Mouse (Mus musculus): ENCODE measurements around the gene Atg9a. TPM values are rescaled to one million over a fixed set of nuclear protein-coding genes. Genes with fewer than 3 reads are reported as not detected.

Gene Atg9a
- total and polyA plus RNA-seq, 3 experiments: 4.4 to 15.6 (median 12.9) TPM

- no peak overlapping the region for H3K4me2 ChIP-seq (ENCODE audit: insufficient read depth, low read depth, poor library complexity, severe bottlenecking)
- H3K9me3 ChIP-seq (replicated peaks; ENCODE audit: low read length): no peaks in the 10 kb centered on the region
- no peak overlapping the region for H3K9ac ChIP-seq (ENCODE audit: insufficient read depth, low read depth)
- H3K36me3 ChIP-seq (replicated peaks in 1 of 2; ENCODE audit: control insufficient read depth in 1 of 2, insufficient read depth in 1 of 2, low read length in 1 of 2): no peaks in the 10 kb centered on the region
- no peak for TF ChIP-seq JUND (conservative IDR thresholded peaks at IDR 0.05; ENCODE audit: low read depth, low read length)
- no peak for TF ChIP-seq HCFC1 (IDR thresholded peaks at IDR 0.05; ENCODE audit: low read depth, low read length)
- TF ChIP-seq CTCF (conservative IDR thresholded peaks at IDR 0.05 in 1 of 2, IDR thresholded peaks at IDR 0.05 in 1 of 2; ENCODE audit: low read depth in 2 of 2, low read length in 2 of 2): no peak
- TF ChIP-seq ETS1 (conservative IDR thresholded peaks at IDR 0.05; ENCODE audit: low read depth, low read length): no peak
- TF ChIP-seq GABPA (IDR thresholded peaks at IDR 0.05; ENCODE audit: insufficient replicate concordance, low read depth, low read length): no peak
- no peak for TF ChIP-seq TBP (conservative IDR thresholded peaks at IDR 0.05; ENCODE audit: low read depth, low read length)
- no peak for TF ChIP-seq ZKSCAN1 (IDR thresholded peaks at IDR 0.05; ENCODE audit: borderline replicate concordance, low read depth, low read length)
- TF ChIP-seq MYC (IDR thresholded peaks at IDR 0.05; ENCODE audit: low read depth, low read length): no peak
- TF ChIP-seq POLR2A (IDR thresholded peaks at IDR 0.05; ENCODE audit: low read depth, low read length): no peak
- no peak for TF ChIP-seq RCOR1 (conservative IDR thresholded peaks at IDR 0.05; ENCODE audit: low read depth, low read length)
- no peak for TF ChIP-seq EP300 (IDR thresholded peaks at IDR 0.05; ENCODE audit: low read length)
- no peak for TF ChIP-seq JUN (IDR thresholded peaks at IDR 0.05; ENCODE audit: insufficient read depth, low read depth, low read length)
- TF ChIP-seq POLR2AphosphoS2 (IDR thresholded peaks at IDR 0.05; ENCODE audit: low read depth, low read length): no peak
- no peak for TF ChIP-seq NRF1 (IDR thresholded peaks at IDR 0.05; ENCODE audit: low read depth, low read length)
- TF ChIP-seq E2F4 (IDR thresholded peaks at IDR 0.05; ENCODE audit: insufficient replicate concordance, low read depth, low read length): no peak
- no peak for TF ChIP-seq BHLHE40 (IDR thresholded peaks at IDR 0.05; ENCODE audit: low read depth, low read length)
- TF ChIP-seq CHD1 (IDR thresholded peaks at IDR 0.05; ENCODE audit: low read depth, low read length): no peak
- no peak for TF ChIP-seq USF2 (conservative IDR thresholded peaks at IDR 0.05; ENCODE audit: low read depth, low read length)
- no peak for TF ChIP-seq NELFE (IDR thresholded peaks at IDR 0.05; ENCODE audit: low read depth, low read length)
- in situ Hi-C loops (cut with MboI; ENCODE audit: low pct_ligation_motif_present, low pct_unique_long_range_greater_than_20kb, low sequenced_read_pairs) (no loop called here), dilution Hi-C loops (cut with MboI; ENCODE audit: extremely low pct_ligation_motif_present, extremely low pct_unique_long_range_greater_than_20kb, low sequenced_read_pairs) (no loop called here)
- no peak overlapping the region for H3K27ac ChIP-seq (ENCODE audit: insufficient read depth, low read depth)
- DNase-seq (ENCODE audit: extremely low read depth): no peak
- no peaks in the 10 kb centered on the region for H3K79me2 ChIP-seq (replicated peaks; ENCODE audit: control insufficient read depth, extremely low read depth, insufficient read depth, poor library complexity, severe bottlenecking)
- no peak overlapping the region for H3K4me3 ChIP-seq (replicated peaks in 1 of 3; ENCODE audit: low read depth in 2 of 3, low read length in 2 of 3, poor library complexity in 1 of 3)
- peaks cover 6% of the 10 kb centered on the region for H3K27me3 ChIP-seq (replicated peaks)
- peaks cover 15 to 30% of the 10 kb centered on the region in 2 experiments for H3K4me1 ChIP-seq (ENCODE audit: control insufficient read depth in 1 of 2, insufficient read depth in 2 of 2)
Observed at GRCm38 (mm10) chr1:75225473-75225872, 33.5 kb upstream of the Atg9a start.

GRCm38 (mm10) chr1:75223532-75223931 is 31.5 kb upstream of the Atg9a start:
- H3K9me3 ChIP-seq (replicated peaks; ENCODE audit: low read length): peaks cover 2% of the 10 kb centered on the region
- peaks cover 4% of the 10 kb centered on the region for H3K27me3 ChIP-seq (replicated peaks)
- H3K4me2 ChIP-seq (ENCODE audit: insufficient read depth, low read depth, poor library complexity, severe bottlenecking): peak overlapping the region; percentile 55
- no peak overlapping the region for H3K4me3 ChIP-seq (replicated peaks in 1 of 3; ENCODE audit: low read depth in 2 of 3, low read length in 2 of 3, poor library complexity in 1 of 3)
- H3K36me3 ChIP-seq (replicated peaks in 1 of 2; ENCODE audit: control insufficient read depth in 1 of 2, insufficient read depth in 1 of 2, low read length in 1 of 2): no peaks in the 10 kb centered on the region
- TF ChIP-seq RAD21 (IDR thresholded peaks at IDR 0.05; ENCODE audit: low read depth, low read length) (no peak), ZKSCAN1 (IDR thresholded peaks at IDR 0.05; ENCODE audit: borderline replicate concordance, low read depth, low read length) (no peak), ETS1 (conservative IDR thresholded peaks at IDR 0.05; ENCODE audit: low read depth, low read length) (no peak), E2F4 (IDR thresholded peaks at IDR 0.05; ENCODE audit: insufficient replicate concordance, low read depth, low read length) (no peak), JUN (IDR thresholded peaks at IDR 0.05; ENCODE audit: insufficient read depth, low read depth, low read length) (no peak), POLR2A (IDR thresholded peaks at IDR 0.05; ENCODE audit: low read depth, low read length) (no peak; the same call in 1 of the 2 replicates), MAX (IDR thresholded peaks at IDR 0.05; ENCODE audit: low read length) (no peak), ZMIZ1 (IDR thresholded peaks at IDR 0.05; ENCODE audit: low read depth, low read length) (no peak), CHD1 (IDR thresholded peaks at IDR 0.05; ENCODE audit: low read depth, low read length) (no peak), ZNF384 (IDR thresholded peaks at IDR 0.05; ENCODE audit: low read depth, low read length) (no peak), MAZ (IDR thresholded peaks at IDR 0.05; ENCODE audit: low read depth, low read length) (no peak), KAT2A (IDR thresholded peaks at IDR 0.05; ENCODE audit: insufficient replicate concordance, low read length) (no peak), MEF2A (IDR thresholded peaks at IDR 0.05; ENCODE audit: borderline replicate concordance, low read depth, low read length) (0 out of 2 replicates have a peak, but pooled peaks have one; percentile 21), TBP (conservative IDR thresholded peaks at IDR 0.05; ENCODE audit: low read depth, low read length) (no peak), NRF1 (IDR thresholded peaks at IDR 0.05; ENCODE audit: low read depth, low read length) (no peak), IRF4 (IDR thresholded peaks at IDR 0.05; ENCODE audit: low read depth, low read length) (peak; percentile 84), RCOR1 (conservative IDR thresholded peaks at IDR 0.05; ENCODE audit: low read depth, low read length) (no peak), EP300 (IDR thresholded peaks at IDR 0.05; ENCODE audit: low read length) (peak; percentile 69), PAX5 (IDR thresholded peaks at IDR 0.05; ENCODE audit: low read length) (no peak), SMC3 (IDR thresholded peaks at IDR 0.05; ENCODE audit: low read depth, low read length) (no peak), ZC3H11A (IDR thresholded peaks at IDR 0.05; ENCODE audit: low read depth, low read length) (no peak), MYC (IDR thresholded peaks at IDR 0.05; ENCODE audit: low read depth, low read length) (no peak)
- H3K9ac ChIP-seq (ENCODE audit: insufficient read depth, low read depth): peak overlapping the region; percentile 75
- peak; percentile 47 for DNase-seq (ENCODE audit: extremely low read depth)
- H3K4me1 ChIP-seq (ENCODE audit: control insufficient read depth in 1 of 2, insufficient read depth in 2 of 2): peaks cover 15 to 34% of the 10 kb centered on the region in 2 experiments
- in situ Hi-C loops (cut with MboI; ENCODE audit: low pct_ligation_motif_present, low pct_unique_long_range_greater_than_20kb, low sequenced_read_pairs): no loop called here
- no peak overlapping the region for H3K27ac ChIP-seq (ENCODE audit: insufficient read depth, low read depth)
- dilution Hi-C loops (cut with MboI; ENCODE audit: extremely low pct_ligation_motif_present, extremely low pct_unique_long_range_greater_than_20kb, low sequenced_read_pairs): no loop called here
- H3K79me2 ChIP-seq (replicated peaks; ENCODE audit: control insufficient read depth, extremely low read depth, insufficient read depth, poor library complexity, severe bottlenecking): peaks cover 4% of the 10 kb centered on the region
